ENCODE assay signal across 28 mouse cellular contexts in genomic region chr9:115186402-115186801, GRCm38 (mm10).
DNase-seq lines count a peak whose midpoint lies in the region; ATAC-seq and TF ChIP-seq lines count a peak whose summit lies in the region.
"Had no signal": no experiment of that assay in that cellular context is flagged by ENCODE, and none has a peak within 500 bp of the region (broad histone marks: within the 10 kb centered on the region; RNA-seq: fewer than 3 reads in every experiment).

No protein-coding gene starts in this region.

- H3K4me2 ChIP-seq in kidney, embryonic 16.5 days (replicated peaks; ENCODE audit: low read depth, low read length): no peak overlapping the region
- no peak overlapping the region for H3K4me2 ChIP-seq in lung, postnatal 0 days (replicated peaks; ENCODE audit: low read depth, low read length)
- H3K4me2 ChIP-seq: embryonic facial prominence, embryonic 13.5 days; heart, embryonic 11.5 days; hindbrain, embryonic 13.5 days; midbrain, embryonic 12.5 days; stomach, embryonic 15.5 days had no signal

- H3K4me3 ChIP-seq in kidney, embryonic 16.5 days (ENCODE audit: low read length): no peak overlapping the region
- no peak overlapping the region for H3K4me3 ChIP-seq in kidney, adult 2 months (ENCODE audit: insufficient read depth, low read depth, low read length)
- H3K4me3 ChIP-seq in lung, postnatal 0 days (ENCODE audit: low read depth, low read length): no peak overlapping the region
- H3K4me3 ChIP-seq: embryonic facial prominence, embryonic 13.5 days; hindbrain, embryonic 13.5 days; midbrain, embryonic 12.5 days; myocyte; stomach, embryonic 15.5 days had no signal

- no peaks in the 10 kb centered on the region for H3K9me3 ChIP-seq in kidney, embryonic 16.5 days (ENCODE audit: low read length)
- H3K9me3 ChIP-seq in lung, postnatal 0 days (ENCODE audit: low read length): no peaks in the 10 kb centered on the region
- H3K9me3 ChIP-seq: embryonic facial prominence, embryonic 13.5 days; hindbrain, embryonic 13.5 days; midbrain, embryonic 12.5 days; stomach, embryonic 15.5 days had no signal

- peaks cover 16% of the 10 kb centered on the region for H3K4me1 ChIP-seq in kidney, embryonic 16.5 days (ENCODE audit: insufficient read depth, low read length)
- H3K4me1 ChIP-seq in kidney, adult 2 months (ENCODE audit: control insufficient read depth, insufficient read depth, low read length): no peaks in the 10 kb centered on the region
- no peaks in the 10 kb centered on the region for H3K4me1 ChIP-seq in lung, postnatal 0 days (ENCODE audit: insufficient read depth, low read depth, low read length)
- H3K4me1 ChIP-seq: embryonic facial prominence, embryonic 13.5 days; midbrain, embryonic 12.5 days; stomach, embryonic 15.5 days had no signal

- peak; percentile 59; the same call in 1 of the 2 replicates for ATAC-seq in kidney, embryonic 16.5 days (ENCODE audit: low FRiP score, low TSS enrichment)
- ATAC-seq in lung, postnatal 0 days: peak; percentile 49
- ATAC-seq: CD4-positive, CD25-positive, alpha-beta regulatory T cell, adult 4 months; forebrain, embryonic 16.5 days; intestine, postnatal 0 days had no signal

- TF ChIP-seq EP300 in lung, postnatal 0 days (IDR thresholded peaks at IDR 0.05): peak; percentile 37; the same call in 1 of the 2 replicates

- TF ChIP-seq POLR2A in kidney, adult 2 months (IDR thresholded peaks at IDR 0.05; ENCODE audit: low read depth, low read length): no peak

- no peak overlapping the region for H3K9ac ChIP-seq in kidney, embryonic 16.5 days (replicated peaks; ENCODE audit: low read length)
- no peak overlapping the region for H3K9ac ChIP-seq in lung, postnatal 0 days (replicated peaks; ENCODE audit: low read depth)
- H3K9ac ChIP-seq: embryonic facial prominence, embryonic 13.5 days; hindbrain, embryonic 13.5 days; midbrain, embryonic 12.5 days; stomach, embryonic 15.5 days had no signal

- H3K27ac ChIP-seq in kidney, embryonic 16.5 days (ENCODE audit: low read length): no peak overlapping the region
- H3K27ac ChIP-seq in kidney, adult 2 months (ENCODE audit: insufficient read depth, low read depth, low read length): no peak overlapping the region
- no peak overlapping the region for H3K27ac ChIP-seq in lung, postnatal 0 days (ENCODE audit: low read length)
- H3K27ac ChIP-seq: embryonic facial prominence, embryonic 13.5 days; hindbrain, embryonic 13.5 days; midbrain, embryonic 12.5 days; stomach, embryonic 15.5 days had no signal

- DNase-seq in kidney, adult 2 months: no peak
- peak; percentile 75 for DNase-seq in lung, postnatal 0 days (ENCODE audit: low spot score)
- DNase-seq in lung, postnatal 14 days: no peak
- peak; percentile 25 for DNase-seq in forelimb bud, embryonic 11.5 days (ENCODE audit: low read depth, low spot score)
- DNase-seq in lung, postnatal 25 days (ENCODE audit: low spot score): peak; percentile 11
- no peak for DNase-seq in frontal cortex, adult 2 months (ENCODE audit: extremely low spot score in 1 of 2, low spot score in 1 of 2)
- DNase-seq: adrenal gland, postnatal 25 days; cerebellum, adult 18-20 months; gastrocnemius, postnatal 25 days; heart, adult 11 months; heart, postnatal 36 days; kidney, postnatal 4 days; layer of hippocampus, postnatal 36 days; left cerebral cortex, postnatal 4 days; retina, postnatal 1 day; right cerebral cortex, postnatal 14 days; thymus, adult 18-20 months; thymus, postnatal 25 days had no signal

- 34% methylated on average over 11 of the region's 11 CpGs for WGBS in kidney, embryonic 16.5 days
- 66% methylated on average over 11 of the region's 11 CpGs for WGBS in kidney, adult 2 months
- WGBS in lung, postnatal 0 days: 57% methylated on average over 11 of the region's 11 CpGs

- H3K36me3 ChIP-seq in kidney, embryonic 16.5 days (ENCODE audit: insufficient read depth, low read length): no peaks in the 10 kb centered on the region
- no peaks in the 10 kb centered on the region for H3K36me3 ChIP-seq in kidney, adult 2 months (ENCODE audit: control insufficient read depth, insufficient read depth, low read length)
- no peaks in the 10 kb centered on the region for H3K36me3 ChIP-seq in lung, postnatal 0 days (ENCODE audit: insufficient read depth, low read length)
- H3K36me3 ChIP-seq: embryonic facial prominence, embryonic 13.5 days; hindbrain, embryonic 13.5 days; midbrain, embryonic 12.5 days; stomach, embryonic 15.5 days had no signal

- no peak for TF ChIP-seq CTCF in kidney, adult 2 months (conservative IDR thresholded peaks at IDR 0.05; ENCODE audit: insufficient read depth, insufficient read length, low read depth, low read length)
- TF ChIP-seq CTCF in lung, postnatal 0 days (IDR thresholded peaks at IDR 0.05): no peak

- no peaks in the 10 kb centered on the region for H3K27me3 ChIP-seq in kidney, embryonic 16.5 days (ENCODE audit: insufficient read depth, low read length)
- no peaks in the 10 kb centered on the region for H3K27me3 ChIP-seq in kidney, adult 2 months (replicated peaks; ENCODE audit: control insufficient read depth, insufficient read depth, low read length)
- H3K27me3 ChIP-seq in lung, postnatal 0 days (replicated peaks; ENCODE audit: insufficient read depth, low read length): no peaks in the 10 kb centered on the region
- H3K27me3 ChIP-seq: embryonic facial prominence, embryonic 13.5 days; hindbrain, embryonic 13.5 days; midbrain, embryonic 12.5 days; stomach, embryonic 15.5 days had no signal

Comparison
In these comparisons a context has a peak if more than half of its experiments do, and no peak if none do; other contexts are left out.
1. DNase-seq: peak in lung, postnatal 0 days (single experiment), forelimb bud, embryonic 11.5 days (single experiment) and lung, postnatal 25 days (single experiment); none in kidney, adult 2 months (single experiment), lung, postnatal 14 days (single experiment) and frontal cortex, adult 2 months (0 of 2).